Mouse (Mus musculus) embryonic facial prominence, embryonic 13.5 days (tissue): ENCODE measurements at regions not wholly inside any gene's neighbourhood (a gene's known extent, or its start where the extent isn't known, plus 50 kb on each side); places are given as distances from the start of the nearest gene placed in this dataset.

ENCODE experiments used
- ATAC-seq: fragments of 200-750 bp; cut with Nextera tagmentation; 2 replicates; pipeline ENCODE4 v1.8.0; 2017; ENCODE audit warnings: low read depth; ENCODE audit not compliant: insufficient number of reproducible peaks, insufficient read depth, low FRiP score, low TSS enrichment
- H3K27ac ChIP-seq: fragments of 300-500 bp; sonication (generic); 2 replicates; pipeline ENCODE4 v1.5.1; 2015; ENCODE audit warnings: moderate library complexity, mild to moderate bottlenecking, inconsistent platforms
- H3K27me3 ChIP-seq: fragments of 300-500 bp; sonication (generic); 2 replicates; pipeline ENCODE4 v1.6.1; 2015; ENCODE audit warnings: mild to moderate bottlenecking, inconsistent platforms
- H3K36me3 ChIP-seq: fragments of 300-500 bp; sonication (generic); 2 replicates; pipeline ENCODE4 v1.6.1; 2015; ENCODE audit warnings: mild to moderate bottlenecking, inconsistent platforms
- H3K4me1 ChIP-seq: fragments of 300-500 bp; sonication (generic); 2 replicates; pipeline ENCODE4 v1.6.1; 2015; ENCODE audit warnings: inconsistent platforms
- H3K4me2 ChIP-seq: fragments of 300-500 bp; sonication (generic); 2 replicates; pipeline ENCODE4 v1.6.1; 2015; ENCODE audit warnings: moderate library complexity, mild to moderate bottlenecking, inconsistent platforms
- H3K4me3 ChIP-seq: fragments of 300-500 bp; sonication (generic); 2 replicates; pipeline ENCODE4 v1.5.1; 2015; ENCODE audit warnings: mild to moderate bottlenecking, inconsistent platforms
- H3K9ac ChIP-seq: fragments of 300-500 bp; sonication (generic); 2 replicates; pipeline ENCODE4 v1.6.1; 2015; ENCODE audit warnings: mild to moderate bottlenecking, inconsistent platforms
- H3K9me3 ChIP-seq: fragments of 300-500 bp; sonication (generic); 2 replicates; pipeline ENCODE4 v1.6.1; 2016; ENCODE audit warnings: inconsistent platforms
- WGBS: fragments of 180-500 bp; shearing (Covaris S2); methylation state at CpG from one replicate; pipeline ENCODE4 v1.1.7; 2015; ENCODE audit warnings: mixed read lengths; 5-methylcytosine and 5-hydroxymethylcytosine counted together

GRCm38 (mm10) chr19:33084683-33085082 is 307.4 kb downstream of the Rnls start:
- Histone ChIP-seq H3K27ac (no peak overlapping the region), H3K27me3 (no peaks in the 10 kb centered on the region), H3K9ac (no peak overlapping the region), H3K9me3 (no peaks in the 10 kb centered on the region), H3K36me3 (no peaks in the 10 kb centered on the region), H3K4me2 (no peak overlapping the region), H3K4me1 (peaks cover 10% of the 10 kb centered on the region), H3K4me3 (no peak overlapping the region)
- no peak for ATAC-seq
- 73% methylated on average over 5 of the region's 5 CpGs for WGBS
